Mouse (Mus musculus): ENCODE results near the gene Gm45140. TPM values are rescaled to one million over a fixed set of nuclear protein-coding genes. Genes with fewer than 3 reads are reported as not detected.

Gm45140 gene
- polyA plus RNA-seq, 2 experiments: 2.7 to 9.1 TPM

DNA sequence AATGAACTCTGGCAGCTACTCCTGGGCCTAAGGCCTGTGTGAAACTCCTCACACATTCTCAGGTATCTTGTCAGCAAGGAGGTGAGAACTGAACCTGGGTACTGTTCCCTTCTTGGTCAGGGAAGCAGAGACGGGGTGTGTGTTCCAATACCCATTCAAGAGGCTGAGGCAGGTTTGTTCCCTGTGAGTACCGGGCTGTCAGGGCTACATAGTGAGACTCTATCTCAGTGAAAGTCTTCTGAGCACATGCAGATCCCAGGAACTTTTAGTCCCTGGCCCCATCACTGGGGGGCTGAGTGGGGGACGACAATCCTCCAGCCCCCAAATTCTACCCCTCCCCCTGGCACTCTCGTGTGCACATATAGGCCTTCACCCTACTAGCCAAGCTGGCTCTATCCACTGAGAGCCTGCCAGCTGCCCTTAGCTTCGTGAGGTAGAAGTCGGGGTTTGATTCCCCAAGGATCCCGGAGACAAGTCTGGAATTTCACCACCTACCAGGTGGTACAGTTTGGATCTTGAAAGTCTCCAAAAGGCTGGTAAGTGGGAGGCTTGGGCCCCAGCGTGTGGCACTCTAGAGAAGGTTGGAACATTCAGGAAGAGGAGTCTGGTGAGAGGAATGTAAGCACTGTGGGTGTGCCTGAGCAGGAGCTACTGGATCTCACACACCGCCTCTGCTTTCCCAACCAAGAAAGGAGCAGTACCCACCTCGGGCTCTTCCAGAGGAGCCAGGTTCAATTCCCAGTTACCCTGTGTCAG, 54.9 kb downstream of the Gm45140 start:
- Histone ChIP-seq H3K4me2 (replicated peaks; ENCODE audit: low read depth, low read length, severe bottlenecking) (no peak overlapping the region), H3K27ac (replicated peaks; ENCODE audit: low read depth, low read length) (no peak overlapping the region), H3K27me3 (ENCODE audit: control insufficient read depth, insufficient read depth, low read length) (no peaks in the 10 kb centered on the region), H3K36me3 (ENCODE audit: control insufficient read depth, insufficient read depth, low read length) (no peaks in the 10 kb centered on the region), H3K9ac (ENCODE audit: low read depth, low read length, severe bottlenecking) (no peak overlapping the region), H3K4me1 (ENCODE audit: control insufficient read depth, insufficient read depth, low read length) (no peaks in the 10 kb centered on the region; the same call in 1 of the 2 replicates), H3K4me3 (replicated peaks; ENCODE audit: low read length) (no peak overlapping the region), H3K9me3 (ENCODE audit: control insufficient read depth, low read length) (no peaks in the 10 kb centered on the region)
- DNase-seq (ENCODE audit: low spot score): no peak
- 79% methylated on average over 10 of the region's 10 CpGs for WGBS
- ATAC-seq (ENCODE audit: low FRiP score, low read depth): no peak
- no peak for TF ChIP-seq POLR2A (IDR thresholded peaks at IDR 0.05; ENCODE audit: borderline replicate concordance, extremely low read depth, insufficient read depth, insufficient read length)

DNA sequence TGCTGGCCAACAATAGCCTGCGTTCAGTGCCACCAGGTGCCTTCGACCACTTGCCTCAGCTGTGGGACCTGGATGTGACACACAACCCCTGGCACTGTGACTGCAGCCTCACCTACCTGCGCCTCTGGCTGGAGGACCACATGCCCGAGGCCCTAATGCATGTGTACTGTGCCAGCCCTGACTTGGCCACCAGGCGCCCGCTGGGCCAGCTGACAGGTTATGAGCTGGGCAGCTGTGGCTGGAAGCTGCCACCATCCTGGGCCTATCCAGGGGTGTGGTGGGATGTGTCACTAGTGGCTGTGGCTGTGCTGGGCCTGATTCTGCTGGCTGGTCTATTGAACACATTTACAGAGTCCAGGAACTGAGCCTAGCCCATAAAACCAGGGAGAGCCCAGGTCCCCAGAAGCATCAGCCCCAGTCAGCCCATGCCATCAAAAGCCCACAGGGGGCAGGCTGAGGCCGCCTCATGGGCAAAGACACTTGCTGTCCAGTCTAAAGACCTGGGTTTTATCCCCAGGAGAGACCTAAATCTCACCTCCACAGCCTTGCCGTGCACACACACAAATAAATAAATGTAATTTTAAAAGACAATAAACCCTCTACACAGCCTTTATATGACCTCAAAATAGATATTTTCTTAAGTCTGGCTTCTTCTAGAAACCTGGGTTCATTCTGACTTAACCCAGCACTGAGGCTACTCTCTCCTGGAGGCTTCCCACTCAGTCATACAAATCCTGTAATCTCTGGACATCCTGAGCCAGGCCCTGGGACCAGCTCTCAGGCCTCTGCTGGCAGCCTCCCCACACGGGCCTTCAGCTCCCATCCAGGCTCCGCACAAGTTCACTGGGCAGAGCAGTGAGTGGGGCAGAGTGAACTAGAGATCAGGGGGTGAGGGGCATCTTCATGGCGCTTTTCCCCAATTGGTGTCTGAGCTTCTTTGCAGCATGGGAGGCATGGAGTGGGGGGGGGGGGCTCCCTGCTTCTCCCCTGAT, 56.1 kb downstream of the Gm45140 start:
- no peak overlapping the region for H3K9ac ChIP-seq (ENCODE audit: low read depth, low read length, severe bottlenecking)
- ATAC-seq (ENCODE audit: low FRiP score, low read depth): no peak
- H3K4me2 ChIP-seq (replicated peaks; ENCODE audit: low read depth, low read length, severe bottlenecking): no peak overlapping the region
- H3K36me3 ChIP-seq (ENCODE audit: control insufficient read depth, insufficient read depth, low read length): no peaks in the 10 kb centered on the region
- no peaks in the 10 kb centered on the region for H3K27me3 ChIP-seq (ENCODE audit: control insufficient read depth, insufficient read depth, low read length)
- WGBS: 77% methylated on average over 11 of the region's 11 CpGs
- no peak for TF ChIP-seq POLR2A (IDR thresholded peaks at IDR 0.05; ENCODE audit: borderline replicate concordance, extremely low read depth, insufficient read depth, insufficient read length)
- no peak overlapping the region for H3K27ac ChIP-seq (replicated peaks; ENCODE audit: low read depth, low read length)
- no peaks in the 10 kb centered on the region for H3K9me3 ChIP-seq (ENCODE audit: control insufficient read depth, low read length)
- H3K4me1 ChIP-seq (ENCODE audit: control insufficient read depth, insufficient read depth, low read length): no peaks in the 10 kb centered on the region; the same call in 1 of the 2 replicates
- no peak for DNase-seq (ENCODE audit: low spot score)
- no peak overlapping the region for H3K4me3 ChIP-seq (replicated peaks; ENCODE audit: low read length)

- no peak for ATAC-seq (ENCODE audit: low FRiP score, low read depth)
- Histone ChIP-seq H3K4me2 (replicated peaks; ENCODE audit: low read depth, low read length, severe bottlenecking) (no peak overlapping the region), H3K27me3 (ENCODE audit: control insufficient read depth, insufficient read depth, low read length) (no peaks in the 10 kb centered on the region), H3K27ac (replicated peaks; ENCODE audit: low read depth, low read length) (no peak overlapping the region), H3K9me3 (ENCODE audit: control insufficient read depth, low read length) (no peaks in the 10 kb centered on the region), H3K4me1 (ENCODE audit: control insufficient read depth, insufficient read depth, low read length) (no peaks in the 10 kb centered on the region; the same call in 1 of the 2 replicates), H3K4me3 (replicated peaks; ENCODE audit: low read length) (no peak overlapping the region), H3K36me3 (ENCODE audit: control insufficient read depth, insufficient read depth, low read length) (no peaks in the 10 kb centered on the region), H3K9ac (ENCODE audit: low read depth, low read length, severe bottlenecking) (no peak overlapping the region)
- 74% methylated on average over 11 of the region's 11 CpGs for WGBS
- no peak for TF ChIP-seq POLR2A (IDR thresholded peaks at IDR 0.05; ENCODE audit: borderline replicate concordance, extremely low read depth, insufficient read depth, insufficient read length)
- no peak for DNase-seq (ENCODE audit: low spot score)
Measured at GRCm38 (mm10) chr6:87778294-87779173, 57.1 kb downstream of the Gm45140 start.

DNA sequence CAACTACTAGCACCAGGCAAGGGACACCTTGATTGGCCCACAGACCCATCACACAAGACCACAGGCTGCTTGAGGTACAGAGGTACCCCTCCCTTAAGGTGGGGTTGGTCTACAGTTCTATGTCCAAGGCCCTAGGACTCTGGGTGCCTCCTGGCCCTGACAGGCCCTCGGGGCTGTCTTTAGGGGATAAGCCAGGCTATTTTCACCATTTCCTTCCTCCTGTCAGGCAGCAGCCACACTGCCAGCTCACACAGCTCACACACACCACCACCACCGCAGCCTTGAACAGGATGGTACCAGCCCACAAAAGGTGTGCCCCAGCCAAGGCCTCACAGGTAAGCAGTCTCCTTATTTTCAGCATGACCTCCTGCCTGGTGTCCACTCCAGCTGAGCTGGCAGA, 57.8 kb downstream of the Gm45140 start, which contains the start of gene Gp9:
TSS of gene Gp9 (plus strand) at position 231 of the 400 bp plus-strand sequence.
- Histone ChIP-seq H3K27ac (replicated peaks; ENCODE audit: low read depth, low read length) (no peak within 1 kb of the TSS), H3K27me3 (ENCODE audit: control insufficient read depth, insufficient read depth, low read length) (no peaks in the 10 kb centered on the region), H3K4me2 (replicated peaks; ENCODE audit: low read depth, low read length, severe bottlenecking) (no peak within 1 kb of the TSS), H3K9ac (ENCODE audit: low read depth, low read length, severe bottlenecking) (no peak within 1 kb of the TSS), H3K9me3 (ENCODE audit: control insufficient read depth, low read length) (no peaks in the 10 kb centered on the region), H3K4me3 (replicated peaks; ENCODE audit: low read length) (no peak within 1 kb of the TSS), H3K4me1 (ENCODE audit: control insufficient read depth, insufficient read depth, low read length) (no peaks in the 10 kb centered on the region; the same call in 1 of the 2 replicates), H3K36me3 (ENCODE audit: control insufficient read depth, insufficient read depth, low read length) (no peaks in the 10 kb centered on the region)
- DNase-seq (ENCODE audit: low spot score) (no peak), ATAC-seq (ENCODE audit: low FRiP score, low read depth) (no peak)
- no peak for TF ChIP-seq POLR2A (IDR thresholded peaks at IDR 0.05; ENCODE audit: borderline replicate concordance, extremely low read depth, insufficient read depth, insufficient read length)
- WGBS: 81% methylated on average over 2 of the region's 2 CpGs
